Mouse (Mus musculus) midbrain, postnatal 0 days (tissue): ENCODE measurements around the gene Psmb9. TPM values are rescaled to one million over a fixed set of nuclear protein-coding genes. Genes with fewer than 3 reads are reported as not detected.

ENCODE experiments used
- ATAC-seq: fragments of 200-750 bp; cut with Nextera tagmentation; 2 replicates; pipeline ENCODE4 v1.8.0; 2017; ENCODE audit warnings: moderate number of reproducible peaks, mild to moderate bottlenecking, moderate TSS enrichment, moderate library complexity; ENCODE audit not compliant: low FRiP score
- DNase-seq: peaks from one replicate; pipeline ENCODE4 v3.0.0-alpha.2; 2015; ENCODE audit warnings: low spot score
- H3K27ac ChIP-seq: fragments of 300-500 bp; sonication (generic); 2 replicates; pipeline ENCODE4 v1.5.1; 2014; ENCODE audit warnings: low read depth, mild to moderate bottlenecking, low read length, mixed read lengths
- H3K27me3 ChIP-seq: fragments of 300-500 bp; sonication (generic); 2 replicates; pipeline ENCODE4 v1.6.1; 2014; ENCODE audit warnings: low read length, control low read depth, mixed read lengths; ENCODE audit not compliant: insufficient read depth
- H3K36me3 ChIP-seq: fragments of 300-500 bp; sonication (generic); 2 replicates; pipeline ENCODE4 v1.6.1; 2014; ENCODE audit warnings: low read length, control low read depth, mixed read lengths; ENCODE audit not compliant: insufficient read depth
- H3K4me1 ChIP-seq: fragments of 300-500 bp; sonication (generic); 2 replicates; pipeline ENCODE4 v1.6.1; 2014; ENCODE audit warnings: mild to moderate bottlenecking, control low read depth, antibody characterized with exemption, low read length, mixed read lengths; ENCODE audit not compliant: insufficient read depth
- H3K4me2 ChIP-seq: fragments of 300-500 bp; sonication (generic); 2 replicates; pipeline ENCODE4 v1.6.1; 2014; ENCODE audit warnings: low read depth, mild to moderate bottlenecking, low read length, mixed read lengths; ENCODE audit not compliant: poor library complexity, severe bottlenecking
- H3K4me3 ChIP-seq: fragments of 300-500 bp; sonication (generic); 2 replicates; pipeline ENCODE4 v1.5.1; 2014; ENCODE audit warnings: low read depth, mild to moderate bottlenecking, low read length, moderate library complexity
- H3K9ac ChIP-seq: fragments of 300-500 bp; sonication (generic); replicated peaks from 2 replicates; pipeline ENCODE4 v1.6.1; 2014; ENCODE audit warnings: mild to moderate bottlenecking, low read length, moderate library complexity, mixed read lengths; ENCODE audit not compliant: poor library complexity, severe bottlenecking
- H3K9me3 ChIP-seq: fragments of 300-500 bp; sonication (generic); 2 replicates; pipeline ENCODE4 v1.6.1; 2016; ENCODE audit warnings: low read length, control low read depth
- CTCF ChIP-seq: IDR thresholded peaks from 2 replicates; pipeline ENCODE4 v1.5.1; 2016; ENCODE audit warnings: antibody characterized with exemption, mild to moderate bottlenecking
- WGBS: fragments of 180-500 bp; shearing (Covaris S2); extraction: QIAGEN DNeasy Blood & Tissue Kit; methylation state at CpG from one replicate; pipeline ENCODE4 v1.1.7; 2014; 5-methylcytosine and 5-hydroxymethylcytosine counted together
- polyA plus RNA-seq: library from polyadenylated mRNA; unstranded; fragments of >200 nt; fragmentation: Nextera tagmentation; extraction: Ambion mirVana; gene quantifications from 2 replicates; pipeline ENCODE4 v1.2.1, GENCODE M21; 2015
- total RNA-seq: library from RNA; depleted of rRNA; stranded (reverse); fragments of >200 nt; gene quantifications from 2 replicates; pipeline ENCODE4 v1.2.3, GENCODE M21; 2014; rRNA removed

Psmb9 gene
- total and polyA plus RNA-seq, 2 experiments from 2014 or later: 0.99 to 2.0 TPM

- H3K4me1 ChIP-seq: peaks cover 7% of the 10 kb centered on the region; the same call in 1 of the 2 replicates
- no peak for TF ChIP-seq CTCF
- peaks cover 34% of the 10 kb centered on the region for H3K27me3 ChIP-seq
- no peak for ATAC-seq
- 81% methylated on average over 7 of the region's 7 CpGs for WGBS
- no peaks in the 10 kb centered on the region for H3K36me3 ChIP-seq
- H3K27ac ChIP-seq: no peak overlapping the region
- DNase-seq: no peak
- no peak overlapping the region for H3K4me3 ChIP-seq
- H3K9me3 ChIP-seq: no peaks in the 10 kb centered on the region
- no peak overlapping the region for H3K9ac ChIP-seq
- no peak overlapping the region for H3K4me2 ChIP-seq
Observed at GRCm38 (mm10) chr17:34138655-34139054, 48.9 kb downstream of the Psmb9 start.

- DNase-seq: no peak
- H3K4me1 ChIP-seq: peaks cover 7% of the 10 kb centered on the region; the same call in 1 of the 2 replicates
- H3K27ac ChIP-seq: no peak overlapping the region
- H3K27me3 ChIP-seq: peaks cover 34% of the 10 kb centered on the region
- TF ChIP-seq CTCF: no peak
- no peak overlapping the region for H3K4me3 ChIP-seq
- no peaks in the 10 kb centered on the region for H3K9me3 ChIP-seq
- H3K36me3 ChIP-seq: no peaks in the 10 kb centered on the region
- H3K9ac ChIP-seq: no peak overlapping the region
- H3K4me2 ChIP-seq: no peak overlapping the region
- ATAC-seq: no peak
- 76% methylated on average over 7 of the region's 7 CpGs for WGBS
Observed at GRCm38 (mm10) chr17:34137601-34138000, 50.0 kb downstream of the Psmb9 start.

- H3K9me3 ChIP-seq: no peaks in the 10 kb centered on the region
- H3K36me3 ChIP-seq: no peaks in the 10 kb centered on the region
- H3K27me3 ChIP-seq: peaks cover 26% of the 10 kb centered on the region
- H3K4me2 ChIP-seq: peak overlapping the region; percentile 77
- WGBS: 6% methylated on average over 31 of the region's 31 CpGs
- H3K9ac ChIP-seq: peak overlapping the region; percentile 52; the same call in 1 of the 2 replicates
- DNase-seq: peak; percentile 99
- ATAC-seq: peak; percentile 98
- peaks cover 7% of the 10 kb centered on the region; the same call in 1 of the 2 replicates for H3K4me1 ChIP-seq
- TF ChIP-seq CTCF: peak; percentile 100
- peak overlapping the region; percentile 38 for H3K4me3 ChIP-seq
- no peak overlapping the region for H3K27ac ChIP-seq
Observed at GRCm38 (mm10) chr17:34135297-34136224, 52.0 kb downstream of the Psmb9 start.

GRCm38 (mm10) chr17:34134451-34134850, 53.1 kb downstream of the Psmb9 start:
- TF ChIP-seq CTCF: no peak
- Histone ChIP-seq H3K4me2 (no peak overlapping the region), H3K27me3 (peaks cover 17% of the 10 kb centered on the region), H3K4me3 (no peak overlapping the region), H3K9ac (no peak overlapping the region), H3K9me3 (no peaks in the 10 kb centered on the region), H3K4me1 (peaks cover 7% of the 10 kb centered on the region; the same call in 1 of the 2 replicates), H3K27ac (no peak overlapping the region), H3K36me3 (no peaks in the 10 kb centered on the region)
- ATAC-seq: no peak
- no peak for DNase-seq
- 89% methylated on average over 3 of the region's 3 CpGs for WGBS

- Histone ChIP-seq H3K9ac (no peak overlapping the region), H3K9me3 (no peaks in the 10 kb centered on the region), H3K27me3 (peaks cover 6% of the 10 kb centered on the region), H3K4me3 (no peak overlapping the region), H3K27ac (no peak overlapping the region), H3K4me1 (peaks cover 7% of the 10 kb centered on the region; the same call in 1 of the 2 replicates), H3K36me3 (no peaks in the 10 kb centered on the region), H3K4me2 (no peak overlapping the region)
- peak; percentile 56 for TF ChIP-seq CTCF
- ATAC-seq: no peak
- DNase-seq: no peak
- WGBS: 84% methylated on average over 11 of the region's 11 CpGs
Observed at GRCm38 (mm10) chr17:34133289-34133688, 54.3 kb downstream of the Psmb9 start.

Other genes starting within 250 kb of the Psmb9 start
- gene Pfdn6, start 247.4 kb downstream of the Psmb9 start, total RNA-seq: 47.9 and 60.9 TPM in 2 replicates
- 170 and 185 TPM in 2 replicates for gene Pfdn6, start 247.4 kb downstream of the Psmb9 start, polyA plus RNA-seq
- gene Wdr46, start 247.1 kb downstream of the Psmb9 start, total RNA-seq: 14.3 and 15.7 TPM in 2 replicates
- gene Wdr46, start 247.1 kb downstream of the Psmb9 start, polyA plus RNA-seq: 14.6 and 17.3 TPM in 2 replicates
- 8.6 and 14.1 TPM in 2 replicates for gene B3galt4, start 236.3 kb downstream of the Psmb9 start, total RNA-seq
- 11.1 and 14.0 TPM in 2 replicates for gene B3galt4, start 236.3 kb downstream of the Psmb9 start, polyA plus RNA-seq
- gene Vps52, start 232.0 kb downstream of the Psmb9 start, total RNA-seq: 39.5 and 46.1 TPM in 2 replicates
- gene Vps52, start 232.0 kb downstream of the Psmb9 start, polyA plus RNA-seq: 65.8 and 68.6 TPM in 2 replicates
- 742 and 975 TPM in 2 replicates for gene Rps18, start 231.8 kb downstream of the Psmb9 start, total RNA-seq
- gene Rps18, start 231.8 kb downstream of the Psmb9 start, polyA plus RNA-seq: 751 and 769 TPM in 2 replicates
- gene H2-K1, start 187.4 kb downstream of the Psmb9 start, total RNA-seq: 19.0 and 21.2 TPM in 2 replicates
- gene H2-K1, start 187.4 kb downstream of the Psmb9 start, polyA plus RNA-seq: 17.0 and 22.2 TPM in 2 replicates
- 19.5 and 23.4 TPM in 2 replicates for gene Ring1, start 163.1 kb downstream of the Psmb9 start, total RNA-seq
- 17.3 and 19.5 TPM in 2 replicates for gene Ring1, start 163.1 kb downstream of the Psmb9 start, polyA plus RNA-seq
- 58.4 and 67.6 TPM in 2 replicates for gene H2-Ke6, start 159.7 kb downstream of the Psmb9 start, total RNA-seq
- gene H2-Ke6, start 159.7 kb downstream of the Psmb9 start, polyA plus RNA-seq: 53.6 and 54.7 TPM in 2 replicates
- gene Slc39a7, start 156.1 kb downstream of the Psmb9 start, total RNA-seq: 170 and 229 TPM in 2 replicates
- 152 and 156 TPM in 2 replicates for gene Slc39a7, start 156.1 kb downstream of the Psmb9 start, polyA plus RNA-seq
- gene Rxrb, start 156.0 kb downstream of the Psmb9 start, total RNA-seq: 53.6 and 61.2 TPM in 2 replicates
- gene Rxrb, start 156.0 kb downstream of the Psmb9 start, polyA plus RNA-seq: 52.7 and 53.7 TPM in 2 replicates
- 17.9 and 24.3 TPM in 2 replicates for gene Col11a2, start 148.3 kb downstream of the Psmb9 start, total RNA-seq
- gene Col11a2, start 148.3 kb downstream of the Psmb9 start, polyA plus RNA-seq: 4.1 and 4.6 TPM in 2 replicates
- not detected in 2 replicates for gene H2-Oa, start 95.4 kb downstream of the Psmb9 start, total RNA-seq
- 0.23 TPM in 1 of 2 replicates, not detected in the other for gene H2-Oa, start 95.4 kb downstream of the Psmb9 start, polyA plus RNA-seq
- gene H2-DMa, start 68.2 kb downstream of the Psmb9 start, total RNA-seq: 23.8 and 39.0 TPM in 2 replicates
- 24.8 and 26.1 TPM in 2 replicates for gene H2-DMa, start 68.2 kb downstream of the Psmb9 start, polyA plus RNA-seq
- 219 and 233 TPM in 2 replicates for gene Brd2, start 65.1 kb downstream of the Psmb9 start, total RNA-seq
- 107 and 124 TPM in 2 replicates for gene Brd2, start 65.1 kb downstream of the Psmb9 start, polyA plus RNA-seq
- gene H2-DMb2, start 44.5 kb downstream of the Psmb9 start, total RNA-seq: 0.16 and 0.47 TPM in 2 replicates
- gene H2-DMb2, start 44.5 kb downstream of the Psmb9 start, polyA plus RNA-seq: 1.4 and 1.6 TPM in 2 replicates
- 0.47 and 4.7 TPM in 2 replicates for gene H2-DMb1, start 34.7 kb downstream of the Psmb9 start, total RNA-seq
- gene H2-DMb1, start 34.7 kb downstream of the Psmb9 start, polyA plus RNA-seq: 1.6 and 2.3 TPM in 2 replicates
- 7.1 and 16.5 TPM in 2 replicates for gene Tap1, start 211 bp downstream of the Psmb9 start, total RNA-seq
- gene Tap1, start 211 bp downstream of the Psmb9 start, polyA plus RNA-seq: 7.7 and 8.3 TPM in 2 replicates
- gene Psmb8, start 10.0 kb upstream of the Psmb9 start, total RNA-seq: 1.7 and 2.8 TPM in 2 replicates
- gene Psmb8, start 10.0 kb upstream of the Psmb9 start, polyA plus RNA-seq: 4.2 and 5.3 TPM in 2 replicates
- 1.8 and 2.0 TPM in 2 replicates for gene Tap2, start 15.8 kb upstream of the Psmb9 start, total RNA-seq
- gene Tap2, start 15.8 kb upstream of the Psmb9 start, polyA plus RNA-seq: 2.9 and 4.2 TPM in 2 replicates
- gene H2-Ob, start 51.1 kb upstream of the Psmb9 start, total RNA-seq: 1.1 and 1.2 TPM in 2 replicates
- gene H2-Ob, start 51.1 kb upstream of the Psmb9 start, polyA plus RNA-seq: 0.31 and 0.55 TPM in 2 replicates
- 0.57 and 1.4 TPM in 2 replicates for gene H2-Ab1, start 69.9 kb upstream of the Psmb9 start, total RNA-seq
- 1.5 and 2.7 TPM in 2 replicates for gene H2-Ab1, start 69.9 kb upstream of the Psmb9 start, polyA plus RNA-seq
- 0.66 TPM in 1 of 2 replicates, not detected in the other for gene H2-Aa, start 100.1 kb upstream of the Psmb9 start, total RNA-seq
- 0.29 and 0.81 TPM in 2 replicates for gene H2-Aa, start 100.1 kb upstream of the Psmb9 start, polyA plus RNA-seq
- gene H2-Eb1, start 118.1 kb upstream of the Psmb9 start, total RNA-seq: 0.88 and 1.7 TPM in 2 replicates
- gene H2-Eb1, start 118.1 kb upstream of the Psmb9 start, polyA plus RNA-seq: 5.0 and 5.2 TPM in 2 replicates
- 0.22 and 0.33 TPM in 2 replicates for gene H2-Eb2, start 137.9 kb upstream of the Psmb9 start, total RNA-seq
- 0.06 and 0.09 TPM in 2 replicates for gene H2-Eb2, start 137.9 kb upstream of the Psmb9 start, polyA plus RNA-seq
- gene Btnl2, start 167.1 kb upstream of the Psmb9 start, total RNA-seq: not detected in 2 replicates
- not detected in 2 replicates for gene Btnl2, start 167.1 kb upstream of the Psmb9 start, polyA plus RNA-seq
- not detected in 2 replicates for gene Btnl1, start 189.4 kb upstream of the Psmb9 start, total RNA-seq
- not detected in 2 replicates for gene Btnl1, start 189.4 kb upstream of the Psmb9 start, polyA plus RNA-seq
- gene BC051142, start 211.1 kb upstream of the Psmb9 start, total RNA-seq: 2.0 and 9.2 TPM in 2 replicates
- 6.7 and 7.8 TPM in 2 replicates for gene BC051142, start 211.1 kb upstream of the Psmb9 start, polyA plus RNA-seq